Mouse (Mus musculus) monocyte, adult 5-6 weeks (primary cell): Measurements from ENCODE around the gene Olfr316. TPM values are rescaled to one million over a fixed set of nuclear protein-coding genes. Genes with fewer than 3 reads are reported as not detected.
"Not testable (repeated sequence)": the region's sequence is repeated elsewhere in the genome, so short reads cannot be mapped to it uniquely, and the experiment has no call there.

Experiments used
- ATAC-seq: fragments of 153-309, 156-312 bp; replicated peaks from 2 replicates; pipeline ENCODE4 v1.8.0; 2017; ENCODE audit warnings: mild to moderate bottlenecking; ENCODE audit not compliant: low TSS enrichment, insufficient number of reproducible peaks, severe bottlenecking, poor library complexity, low FRiP score
- total RNA-seq: library from RNA; stranded (forward); fragments of 200-1000, 200-491, 200-594 nt; gene quantifications from 3 replicates; pipeline ENCODE4 v1.2.3, GENCODE M21; 2017

Gene Olfr316
- total RNA-seq, result not detected in 3 replicates

- ATAC-seq, result no peak
These were observed at the start of gene Olfr316 for GRCm38 (mm10) chr11:58752434-58752833. Gene Olfr316 (plus strand): TSS chr11:58752734.

GRCm38 (mm10) chr11:58709086-58709485 is 43.4 kb upstream of the Olfr316 start:
- ATAC-seq, result no peak

GRCm38 (mm10) chr11:58717723-58718122 is 34.8 kb upstream of the Olfr316 start:
- not testable (repeated sequence) for ATAC-seq

- no peak for ATAC-seq
These were observed 32.8 kb upstream of the Olfr316 start for GRCm38 (mm10) chr11:58719701-58720100.

- no peak for ATAC-seq
These were observed 28.6 kb upstream of the Olfr316 start, which contains the start of gene Olfr318 for GRCm38 (mm10) chr11:58723914-58724313. Gene Olfr318 (minus strand): TSS chr11:58724014.

- not testable (repeated sequence) for ATAC-seq
These were observed 24.5 kb upstream of the Olfr316 start for GRCm38 (mm10) chr11:58727896-58728650.

- no peak for ATAC-seq
These were observed 19.2 kb upstream of the Olfr316 start for GRCm38 (mm10) chr11:58733372-58733771.

GRCm38 (mm10) chr11:58738792-58739262 is 13.7 kb upstream of the Olfr316 start, which contains the start of gene Olfr317:
Gene Olfr317 (minus strand): TSS chr11:58739212.
- no peak for ATAC-seq

GRCm38 (mm10) chr11:58751096-58751495 is 1.4 kb upstream of the Olfr316 start:
- not testable (repeated sequence) for ATAC-seq

- no peak for ATAC-seq
These were observed 20.4 kb downstream of the Olfr316 start, which contains the start of gene Olfr315 for GRCm38 (mm10) chr11:58772888-58773287. Gene Olfr315 (plus strand): TSS chr11:58773188.

- no peak for ATAC-seq
These were observed 30.1 kb downstream of the Olfr316 start, which contains the start of gene Olfr314 for GRCm38 (mm10) chr11:58782480-58783089. Gene Olfr314 (plus strand): TSS chr11:58782952.

- no peak for ATAC-seq
These were observed 31.6 kb downstream of the Olfr316 start for GRCm38 (mm10) chr11:58784182-58784581.

- ATAC-seq, result no peak
These were observed 35.1 kb downstream of the Olfr316 start for GRCm38 (mm10) chr11:58787651-58788050.

- ATAC-seq, result no peak
These were observed 35.8 kb downstream of the Olfr316 start for GRCm38 (mm10) chr11:58788346-58788745.

GRCm38 (mm10) chr11:58789532-58789931 is 37.0 kb downstream of the Olfr316 start:
- ATAC-seq, result no peak

GRCm38 (mm10) chr11:58790053-58790452 is 37.5 kb downstream of the Olfr316 start:
- no peak for ATAC-seq

GRCm38 (mm10) chr11:58790646-58791045 is 38.1 kb downstream of the Olfr316 start:
- ATAC-seq, result no peak

- no peak for ATAC-seq
These were observed 43.3 kb downstream of the Olfr316 start for GRCm38 (mm10) chr11:58795856-58796255.

GRCm38 (mm10) chr11:58796850-58797249 is 44.3 kb downstream of the Olfr316 start:
- ATAC-seq, result no peak

- no peak for ATAC-seq
These were observed 47.2 kb downstream of the Olfr316 start for GRCm38 (mm10) chr11:58799747-58800146.
